Mouse (Mus musculus): Measurements from ENCODE around the gene Usf1. TPM values are rescaled to one million over a fixed set of nuclear protein-coding genes. Genes with fewer than 3 reads are reported as not detected.

The Usf1 gene
- polyA plus RNA-seq, 1 experiment from 2014 or later, result 164 TPM

DNA sequence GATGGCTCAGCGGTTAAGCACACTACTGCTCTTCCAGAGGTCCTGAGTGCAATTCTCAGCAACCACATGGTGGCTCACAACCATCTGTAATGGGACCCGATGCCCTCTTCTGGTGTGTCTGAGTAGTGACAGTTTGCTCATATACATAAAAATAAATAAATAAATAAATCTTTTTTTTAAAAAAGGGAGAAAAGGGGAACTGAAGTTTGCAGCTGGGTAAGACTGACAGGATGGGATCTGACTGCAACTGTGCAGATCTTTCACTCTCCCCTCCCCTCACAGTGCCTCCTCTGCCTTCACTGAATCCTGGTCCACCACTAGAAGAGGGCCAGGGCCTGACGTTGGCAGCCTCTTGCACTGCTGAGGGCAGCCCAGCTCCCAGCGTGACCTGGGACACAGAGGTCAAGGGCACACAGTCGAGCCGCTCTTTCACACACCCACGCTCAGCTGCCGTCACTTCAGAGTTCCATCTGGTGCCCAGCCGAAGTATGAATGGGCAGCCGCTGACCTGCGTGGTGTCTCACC is 29.0 kb upstream of the Usf1 start:
- H3K4me2 ChIP-seq (ENCODE audit: low read depth, low read length), result no peak overlapping the region
- no peaks in the 10 kb centered on the region for H3K36me3 ChIP-seq (ENCODE audit: control insufficient read depth, insufficient read depth, low read length)
- WGBS, result 83% methylated on average over 11 of the region's 11 CpGs
- no peak overlapping the region for H3K27ac ChIP-seq (ENCODE audit: low read depth, low read length)
- no peak overlapping the region for H3K9ac ChIP-seq (replicated peaks; ENCODE audit: low read depth, low read length)
- H3K4me1 ChIP-seq (ENCODE audit: control insufficient read depth, insufficient read depth, low read length), result 0 out of 2 replicates have a peak, but pooled peaks cover 2% of the 10 kb centered on the region
- no peaks in the 10 kb centered on the region for H3K9me3 ChIP-seq (ENCODE audit: control insufficient read depth, low read length)
- ATAC-seq (ENCODE audit: low read depth), result no peak
- H3K4me3 ChIP-seq (ENCODE audit: low read depth, low read length), result no peak overlapping the region
- H3K27me3 ChIP-seq (ENCODE audit: control insufficient read depth, insufficient read depth, low read length), result no peaks in the 10 kb centered on the region

DNA sequence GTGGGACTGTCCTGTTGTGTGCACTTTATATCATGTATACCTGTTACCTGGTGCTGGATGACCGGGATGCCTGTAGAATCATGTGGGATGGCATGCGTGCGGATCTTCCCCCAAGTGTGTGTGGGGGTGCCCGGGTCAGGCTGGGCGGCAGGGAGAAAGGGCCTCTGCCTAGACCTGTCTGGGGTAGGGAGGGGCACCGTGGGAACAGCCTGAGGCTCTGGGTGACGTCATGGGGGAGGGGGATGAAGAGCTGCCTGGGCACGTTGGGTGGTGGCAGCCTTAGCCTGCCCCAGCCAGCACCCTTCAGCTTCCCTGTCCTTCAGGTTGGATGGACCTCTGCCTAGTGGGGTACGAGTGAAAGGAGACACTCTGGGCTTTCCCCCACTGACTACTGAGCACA is 26.8 kb upstream of the Usf1 start:
- Histone ChIP-seq H3K9me3 (ENCODE audit: control insufficient read depth, low read length) (no peaks in the 10 kb centered on the region), H3K9ac (replicated peaks; ENCODE audit: low read depth, low read length) (no peak overlapping the region), H3K27me3 (ENCODE audit: control insufficient read depth, insufficient read depth, low read length) (no peaks in the 10 kb centered on the region), H3K4me1 (ENCODE audit: control insufficient read depth, insufficient read depth, low read length) (0 out of 2 replicates have a peak, but pooled peaks cover 2% of the 10 kb centered on the region), H3K27ac (ENCODE audit: low read depth, low read length) (no peak overlapping the region), H3K36me3 (ENCODE audit: control insufficient read depth, insufficient read depth, low read length) (no peaks in the 10 kb centered on the region), H3K4me2 (ENCODE audit: low read depth, low read length) (no peak overlapping the region), H3K4me3 (ENCODE audit: low read depth, low read length) (no peak overlapping the region)
- no peak for ATAC-seq (ENCODE audit: low read depth)
- 75% methylated on average over 9 of the region's 9 CpGs for WGBS

DNA sequence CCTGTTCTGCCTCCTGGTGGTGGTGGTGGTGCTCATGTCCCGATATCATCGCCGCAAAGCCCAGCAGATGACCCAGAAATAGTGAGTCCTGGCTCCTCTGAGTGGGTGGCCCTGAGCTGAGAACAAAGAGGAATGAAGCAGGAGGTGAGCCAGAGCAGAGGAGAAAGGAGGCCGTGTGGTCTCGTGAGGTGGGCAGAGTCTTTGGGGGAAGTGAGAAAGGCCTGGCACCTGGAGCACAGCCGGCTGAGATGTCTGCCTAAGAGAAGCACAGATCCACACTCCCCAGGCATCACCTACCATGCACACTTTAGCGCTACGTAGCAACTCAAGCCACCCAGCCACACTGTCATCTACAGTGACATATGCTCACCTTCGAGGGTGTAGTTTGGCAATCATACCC is 25.9 kb upstream of the Usf1 start:
- 70% methylated on average over 9 of the region's 9 CpGs for WGBS
- no peak for ATAC-seq (ENCODE audit: low read depth)
- H3K4me3 ChIP-seq (ENCODE audit: low read depth, low read length), result no peak overlapping the region
- no peaks in the 10 kb centered on the region for H3K36me3 ChIP-seq (ENCODE audit: control insufficient read depth, insufficient read depth, low read length)
- no peak overlapping the region for H3K9ac ChIP-seq (replicated peaks; ENCODE audit: low read depth, low read length)
- no peaks in the 10 kb centered on the region for H3K9me3 ChIP-seq (ENCODE audit: control insufficient read depth, low read length)
- H3K27me3 ChIP-seq (ENCODE audit: control insufficient read depth, insufficient read depth, low read length), result no peaks in the 10 kb centered on the region
- 0 out of 2 replicates have a peak, but pooled peaks cover 2% of the 10 kb centered on the region for H3K4me1 ChIP-seq (ENCODE audit: control insufficient read depth, insufficient read depth, low read length)
- no peak overlapping the region for H3K27ac ChIP-seq (ENCODE audit: low read depth, low read length)
- no peak overlapping the region for H3K4me2 ChIP-seq (ENCODE audit: low read depth, low read length)

DNA sequence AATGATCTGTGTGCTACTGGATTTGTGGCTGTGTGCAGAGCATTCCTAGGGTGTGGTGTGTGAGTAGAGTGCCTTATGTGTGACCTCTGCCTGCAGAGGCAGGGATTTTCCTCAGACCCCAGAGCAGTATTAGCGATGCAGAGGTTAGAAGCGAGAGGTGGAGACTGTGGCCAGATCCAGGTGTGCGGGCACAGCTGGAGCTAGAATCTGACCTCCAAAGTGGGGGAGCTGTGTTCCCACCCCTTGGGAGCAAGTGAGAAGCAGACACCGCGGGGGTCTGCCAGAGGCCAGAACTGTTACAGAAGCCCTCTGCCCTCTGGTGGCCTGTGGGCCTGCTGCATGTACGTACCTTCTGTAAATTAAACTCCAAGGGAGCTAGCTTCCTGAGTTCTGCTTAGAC is 24.0 kb upstream of the Usf1 start:
- ATAC-seq (ENCODE audit: low read depth), result no peak
- no peaks in the 10 kb centered on the region for H3K4me1 ChIP-seq (ENCODE audit: control insufficient read depth, insufficient read depth, low read length)
- no peak overlapping the region for H3K4me2 ChIP-seq (ENCODE audit: low read depth, low read length)
- no peak overlapping the region for H3K4me3 ChIP-seq (ENCODE audit: low read depth, low read length)
- H3K27me3 ChIP-seq (ENCODE audit: control insufficient read depth, insufficient read depth, low read length), result no peaks in the 10 kb centered on the region
- H3K27ac ChIP-seq (ENCODE audit: low read depth, low read length), result no peak overlapping the region
- no peaks in the 10 kb centered on the region for H3K9me3 ChIP-seq (ENCODE audit: control insufficient read depth, low read length)
- no peak overlapping the region for H3K9ac ChIP-seq (replicated peaks; ENCODE audit: low read depth, low read length)
- H3K36me3 ChIP-seq (ENCODE audit: control insufficient read depth, insufficient read depth, low read length), result no peaks in the 10 kb centered on the region
- 19% methylated on average over 6 of the region's 6 CpGs for WGBS

DNA sequence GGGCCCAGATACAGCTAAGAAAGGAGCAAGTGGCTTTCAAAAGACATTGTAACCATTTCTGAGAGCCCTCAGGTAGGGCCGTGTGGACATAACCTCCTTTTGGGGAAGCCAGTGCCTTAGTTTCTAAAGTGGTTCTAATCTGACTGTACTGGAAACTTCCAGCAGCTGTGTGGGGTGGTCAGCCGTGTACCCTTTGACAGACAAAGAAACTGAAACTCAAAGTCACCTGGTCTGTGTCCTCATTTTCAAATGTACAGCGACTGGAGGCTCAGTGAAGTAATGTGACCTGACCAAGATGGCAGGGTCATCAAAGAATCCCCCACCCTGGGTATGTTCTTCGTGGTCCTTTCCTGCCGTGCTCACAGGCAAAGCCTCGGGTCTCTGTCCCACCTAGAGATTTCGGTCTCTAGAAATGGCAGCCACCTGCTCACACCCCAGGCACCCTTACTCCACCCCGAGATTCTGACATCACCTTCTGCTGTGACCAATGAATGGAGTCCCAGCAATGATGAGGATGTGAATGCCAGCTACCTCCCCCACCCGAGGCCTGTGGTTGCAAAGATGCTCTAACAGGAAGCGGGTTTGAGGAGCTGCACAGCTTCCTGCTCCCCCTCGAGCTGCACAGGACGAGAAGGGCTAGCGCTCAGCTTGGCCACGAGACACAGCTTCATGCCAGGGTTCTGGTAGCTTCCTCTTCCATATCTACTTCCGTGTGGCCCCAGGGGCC is 22.6 kb upstream of the Usf1 start, which contains the start of gene Arhgap30:
Gene Arhgap30 (plus strand): TSS at position 579 of the 727 bp plus-strand sequence.
- H3K27ac ChIP-seq (ENCODE audit: low read depth, low read length), result no peak within 1 kb of the TSS
- no peak within 1 kb of the TSS for H3K9ac ChIP-seq (replicated peaks; ENCODE audit: low read depth, low read length)
- WGBS, result 86% methylated on average over 15 of the region's 15 CpGs
- H3K36me3 ChIP-seq (ENCODE audit: control insufficient read depth, insufficient read depth, low read length), result no peaks in the 10 kb centered on the region
- no peak for ATAC-seq (ENCODE audit: low read depth)
- no peaks in the 10 kb centered on the region for H3K9me3 ChIP-seq (ENCODE audit: control insufficient read depth, low read length)
- no peaks in the 10 kb centered on the region for H3K27me3 ChIP-seq (ENCODE audit: control insufficient read depth, insufficient read depth, low read length)
- no peaks in the 10 kb centered on the region for H3K4me1 ChIP-seq (ENCODE audit: control insufficient read depth, insufficient read depth, low read length)
- no peak within 1 kb of the TSS for H3K4me2 ChIP-seq (ENCODE audit: low read depth, low read length)
- H3K4me3 ChIP-seq (ENCODE audit: low read depth, low read length), result no peak within 1 kb of the TSS

DNA sequence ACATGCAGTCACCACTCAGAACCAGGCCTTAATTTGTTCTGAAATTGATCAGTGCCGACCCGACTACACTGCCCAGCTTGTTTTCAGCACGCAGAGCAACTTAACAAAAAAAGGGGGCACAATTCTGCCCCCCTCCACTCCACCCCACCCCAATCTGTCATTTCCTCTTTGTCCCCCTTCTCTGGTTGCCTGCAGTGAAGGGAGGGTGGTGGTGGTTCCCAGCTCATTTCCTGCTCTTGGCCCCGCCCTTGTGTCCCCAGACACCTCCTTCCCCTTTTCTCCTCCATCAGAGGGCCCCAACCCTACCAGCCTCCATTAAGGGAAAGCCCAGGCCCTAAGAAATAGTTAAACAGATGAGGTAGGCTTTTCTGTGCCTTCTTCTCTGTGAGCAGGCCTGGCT is 21.0 kb upstream of the Usf1 start:
- WGBS, result 90% methylated on average over 4 of the region's 4 CpGs

DNA sequence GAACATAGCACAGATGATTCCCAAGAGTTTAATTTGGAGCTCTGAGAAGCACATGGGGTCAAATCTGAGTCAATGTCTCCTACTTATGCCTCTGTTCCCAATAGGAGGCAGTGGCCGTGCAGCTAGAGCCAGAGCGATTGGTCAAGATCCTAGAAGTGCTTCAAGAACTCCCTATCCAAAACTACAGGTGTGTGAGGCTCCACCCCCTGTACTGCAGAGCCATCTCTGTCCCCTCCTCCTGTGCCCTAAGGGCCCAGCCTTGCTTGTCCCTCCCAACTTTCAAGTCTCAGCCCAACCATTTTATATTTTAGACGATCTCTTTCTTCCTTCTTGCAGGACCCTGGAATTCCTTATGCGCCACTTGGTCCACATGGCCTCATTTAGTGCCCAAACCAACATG is 9.3 kb upstream of the Usf1 start:
- no peak overlapping the region for H3K27ac ChIP-seq (ENCODE audit: low read depth, low read length)
- no peaks in the 10 kb centered on the region for H3K36me3 ChIP-seq (ENCODE audit: control insufficient read depth, insufficient read depth, low read length)
- no peaks in the 10 kb centered on the region for H3K27me3 ChIP-seq (ENCODE audit: control insufficient read depth, insufficient read depth, low read length)
- no peaks in the 10 kb centered on the region for H3K9me3 ChIP-seq (ENCODE audit: control insufficient read depth, low read length)
- H3K4me3 ChIP-seq (ENCODE audit: low read depth, low read length), result no peak overlapping the region
- H3K4me2 ChIP-seq (ENCODE audit: low read depth, low read length), result no peak overlapping the region
- no peak for ATAC-seq (ENCODE audit: low read depth)
- 92% methylated on average over 4 of the region's 4 CpGs for WGBS
- H3K9ac ChIP-seq (replicated peaks; ENCODE audit: low read depth, low read length), result no peak overlapping the region
- no peaks in the 10 kb centered on the region for H3K4me1 ChIP-seq (ENCODE audit: control insufficient read depth, insufficient read depth, low read length)

More for the DNA sequence above, 21.0 kb upstream of the Usf1 start:
- Histone ChIP-seq H3K4me3 (ENCODE audit: low read depth, low read length) (no peak overlapping the region), H3K9me3 (ENCODE audit: control insufficient read depth, low read length) (no peaks in the 10 kb centered on the region), H3K4me2 (ENCODE audit: low read depth, low read length) (no peak overlapping the region), H3K27me3 (ENCODE audit: control insufficient read depth, insufficient read depth, low read length) (no peaks in the 10 kb centered on the region), H3K36me3 (ENCODE audit: control insufficient read depth, insufficient read depth, low read length) (no peaks in the 10 kb centered on the region), H3K4me1 (ENCODE audit: control insufficient read depth, insufficient read depth, low read length) (no peaks in the 10 kb centered on the region), H3K9ac (replicated peaks; ENCODE audit: low read depth, low read length) (no peak overlapping the region), H3K27ac (ENCODE audit: low read depth, low read length) (no peak overlapping the region)
- no peak for ATAC-seq (ENCODE audit: low read depth)

DNA sequence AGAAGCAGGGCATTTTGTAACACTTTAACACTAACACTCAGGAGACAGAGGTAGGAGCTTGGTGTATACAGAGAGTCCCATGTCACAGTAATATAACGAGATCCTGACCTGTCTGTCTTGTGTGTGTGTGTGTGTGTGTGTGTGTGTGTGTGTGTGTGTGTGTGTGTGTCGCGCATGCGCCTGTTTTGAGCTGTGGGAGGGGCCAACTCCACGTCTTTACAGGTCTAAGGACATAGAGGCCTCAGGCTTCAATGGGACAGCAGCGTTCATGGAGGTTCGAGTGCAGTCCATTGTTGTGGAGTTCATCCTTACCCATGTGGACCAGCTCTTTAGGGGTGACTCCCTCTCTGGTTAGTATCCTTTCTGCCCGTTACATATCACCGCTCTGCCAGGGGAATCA is 8.1 kb upstream of the Usf1 start:
- Histone ChIP-seq H3K4me1 (ENCODE audit: control insufficient read depth, insufficient read depth, low read length) (no peaks in the 10 kb centered on the region), H3K9ac (replicated peaks; ENCODE audit: low read depth, low read length) (no peak overlapping the region), H3K4me3 (ENCODE audit: low read depth, low read length) (no peak overlapping the region), H3K27me3 (ENCODE audit: control insufficient read depth, insufficient read depth, low read length) (no peaks in the 10 kb centered on the region), H3K4me2 (ENCODE audit: low read depth, low read length) (no peak overlapping the region), H3K27ac (ENCODE audit: low read depth, low read length) (no peak overlapping the region), H3K9me3 (ENCODE audit: control insufficient read depth, low read length) (no peaks in the 10 kb centered on the region), H3K36me3 (ENCODE audit: control insufficient read depth, insufficient read depth, low read length) (no peaks in the 10 kb centered on the region)
- 89% methylated on average over 9 of the region's 9 CpGs for WGBS
- no peak for ATAC-seq (ENCODE audit: low read depth)

DNA sequence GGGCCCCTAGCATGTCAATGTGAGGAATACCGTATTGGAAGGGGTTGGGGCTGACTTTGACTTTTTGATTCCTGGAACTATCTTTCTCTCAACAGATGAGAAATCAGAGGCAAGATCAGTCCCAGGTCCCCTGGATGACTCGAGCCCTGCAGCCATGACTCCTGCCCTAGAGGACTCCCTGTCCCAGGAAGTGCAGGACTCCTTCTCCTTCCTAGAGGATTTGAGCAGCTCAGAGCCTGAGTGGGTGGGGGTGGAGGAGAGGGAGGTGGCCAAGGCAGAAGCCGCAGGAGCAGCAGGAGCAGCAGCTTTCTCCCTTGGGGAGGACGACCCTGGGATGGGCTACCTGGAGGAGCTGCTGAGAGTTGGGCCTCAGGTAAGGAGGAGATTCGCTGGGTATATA is 3.9 kb upstream of the Usf1 start:
- Histone ChIP-seq H3K27me3 (ENCODE audit: control insufficient read depth, insufficient read depth, low read length) (no peaks in the 10 kb centered on the region), H3K9me3 (ENCODE audit: control insufficient read depth, low read length) (no peaks in the 10 kb centered on the region), H3K36me3 (ENCODE audit: control insufficient read depth, insufficient read depth, low read length) (no peaks in the 10 kb centered on the region), H3K4me3 (ENCODE audit: low read depth, low read length) (no peak overlapping the region), H3K27ac (ENCODE audit: low read depth, low read length) (no peak overlapping the region), H3K4me1 (ENCODE audit: control insufficient read depth, insufficient read depth, low read length) (no peaks in the 10 kb centered on the region), H3K9ac (replicated peaks; ENCODE audit: low read depth, low read length) (no peak overlapping the region), H3K4me2 (ENCODE audit: low read depth, low read length) (no peak overlapping the region)
- no peak for ATAC-seq (ENCODE audit: low read depth)
- WGBS, result 75% methylated on average over 5 of the region's 5 CpGs
